Mouse (Mus musculus): ENCODE data around the gene Gm20765. TPM values are rescaled to one million over a fixed set of nuclear protein-coding genes. Genes with fewer than 3 reads are reported as not detected.
"Not testable (repeated sequence)": the region's sequence is repeated elsewhere in the genome, so short reads cannot be mapped to it uniquely, and the experiment has no call there.

The Gm20765 gene
- polyA plus RNA-seq (2011; ENCODE audit: insufficient read depth, insufficient read length, low replicate concordance, missing spikeins): not detected in 2 replicates

- H3K27ac ChIP-seq (ENCODE audit: control insufficient read depth, insufficient read depth, low read depth, low read length, poor library complexity); H3K4me3 ChIP-seq (replicated peaks; ENCODE audit: control insufficient read depth, low read depth, low read length); H3K4me1 ChIP-seq (ENCODE audit: control insufficient read depth, insufficient read depth, low read length): not testable (repeated sequence)
- WGBS: no CpG with 5 or more reads among the region's 3 CpGs
These were observed at the start of gene Gm20765 for GRCm38 (mm10) chr10:104185233-104185632. Gene Gm20765 (plus strand): TSS chr10:104185533.

- WGBS: no CpG with 5 or more reads among the region's 3 CpGs
These were observed 42.6 kb upstream of the Gm20765 start, which contains the start of gene Gm21293 for GRCm38 (mm10) chr10:104142687-104143086. Gene Gm21293 (plus strand): TSS chr10:104142987.

GRCm38 (mm10) chr10:104151197-104151596 lies 34.1 kb upstream of the Gm20765 start, which contains the start of gene Gm6763:
Gene Gm6763 (plus strand): TSS chr10:104151497.
- not testable (repeated sequence) for H3K27ac ChIP-seq (ENCODE audit: control insufficient read depth, insufficient read depth, low read depth, low read length, poor library complexity); H3K4me1 ChIP-seq (ENCODE audit: control insufficient read depth, insufficient read depth, low read length); H3K4me3 ChIP-seq (replicated peaks; ENCODE audit: control insufficient read depth, low read depth, low read length)
- no CpG with 5 or more reads among the region's 3 CpGs for WGBS

More at GRCm38 (mm10) chr10:104142687-104143086, 42.6 kb upstream of the Gm20765 start, which contains the start of gene Gm21293:
- not testable (repeated sequence) for H3K4me1 ChIP-seq (ENCODE audit: control insufficient read depth, insufficient read depth, low read length); H3K4me3 ChIP-seq (replicated peaks; ENCODE audit: control insufficient read depth, low read depth, low read length); H3K27ac ChIP-seq (ENCODE audit: control insufficient read depth, insufficient read depth, low read depth, low read length, poor library complexity)

GRCm38 (mm10) chr10:104159706-104160105 lies 25.6 kb upstream of the Gm20765 start, which contains the start of gene Gm8764:
Gene Gm8764 (plus strand): TSS chr10:104160006.
- H3K4me1 ChIP-seq (ENCODE audit: control insufficient read depth, insufficient read depth, low read length); H3K4me3 ChIP-seq (replicated peaks; ENCODE audit: control insufficient read depth, low read depth, low read length); H3K27ac ChIP-seq (ENCODE audit: control insufficient read depth, insufficient read depth, low read depth, low read length, poor library complexity): not testable (repeated sequence)
- WGBS: no CpG with 5 or more reads among the region's 3 CpGs

GRCm38 (mm10) chr10:104168215-104168614 lies 17.1 kb upstream of the Gm20765 start, which contains the start of gene Gm21304:
Gene Gm21304 (plus strand): TSS chr10:104168515.
- H3K4me3 ChIP-seq (replicated peaks; ENCODE audit: control insufficient read depth, low read depth, low read length): not testable (repeated sequence)
- WGBS: no CpG with 5 or more reads among the region's 3 CpGs

GRCm38 (mm10) chr10:104176724-104177123 lies 8.6 kb upstream of the Gm20765 start, which contains the start of gene Gm21312:
Gene Gm21312 (plus strand): TSS chr10:104177024.
- H3K27ac ChIP-seq (ENCODE audit: control insufficient read depth, insufficient read depth, low read depth, low read length, poor library complexity); H3K4me1 ChIP-seq (ENCODE audit: control insufficient read depth, insufficient read depth, low read length); H3K4me3 ChIP-seq (replicated peaks; ENCODE audit: control insufficient read depth, low read depth, low read length): not testable (repeated sequence)
- no CpG with 5 or more reads among the region's 3 CpGs for WGBS

More at GRCm38 (mm10) chr10:104168215-104168614, 17.1 kb upstream of the Gm20765 start, which contains the start of gene Gm21304:
- not testable (repeated sequence) for H3K27ac ChIP-seq (ENCODE audit: control insufficient read depth, insufficient read depth, low read depth, low read length, poor library complexity); H3K4me1 ChIP-seq (ENCODE audit: control insufficient read depth, insufficient read depth, low read length)

GRCm38 (mm10) chr10:104193742-104194141 lies 8.4 kb downstream of the Gm20765 start, which contains the start of gene Gm4340:
Gene Gm4340 (plus strand): TSS chr10:104194042.
- H3K4me1 ChIP-seq (ENCODE audit: control insufficient read depth, insufficient read depth, low read length); H3K27ac ChIP-seq (ENCODE audit: control insufficient read depth, insufficient read depth, low read depth, low read length, poor library complexity); H3K4me3 ChIP-seq (replicated peaks; ENCODE audit: control insufficient read depth, low read depth, low read length): not testable (repeated sequence)
- no CpG with 5 or more reads among the region's 3 CpGs for WGBS

GRCm38 (mm10) chr10:104209655-104210054 lies 24.3 kb downstream of the Gm20765 start:
- no peak for TF ChIP-seq POLR2A (IDR thresholded peaks at IDR 0.05; ENCODE audit: borderline replicate concordance, control insufficient read depth, low read depth, low read length)
- no peak for TF ChIP-seq CTCF (IDR thresholded peaks at IDR 0.05; ENCODE audit: control insufficient read depth, insufficient read depth, low read length)
- Histone ChIP-seq H3K27ac (ENCODE audit: control insufficient read depth, insufficient read depth, low read depth, low read length, poor library complexity) (no peak overlapping the region), H3K4me1 (ENCODE audit: control insufficient read depth, insufficient read depth, low read length) (no peaks in the 10 kb centered on the region), H3K4me3 (replicated peaks; ENCODE audit: control insufficient read depth, low read depth, low read length) (no peak overlapping the region)
- WGBS: 58% methylated on average over 1 of the region's 1 CpGs

- TF ChIP-seq CTCF (IDR thresholded peaks at IDR 0.05; ENCODE audit: control insufficient read depth, insufficient read depth, low read length): no peak
- no peak for TF ChIP-seq POLR2A (IDR thresholded peaks at IDR 0.05; ENCODE audit: borderline replicate concordance, control insufficient read depth, low read depth, low read length)
- 78% methylated on average over 3 of the region's 3 CpGs for WGBS
These were observed 25.1 kb downstream of the Gm20765 start for GRCm38 (mm10) chr10:104210268-104210990.

More at GRCm38 (mm10) chr10:104210268-104210990, 25.1 kb downstream of the Gm20765 start:
- no peak overlapping the region for H3K27ac ChIP-seq (ENCODE audit: control insufficient read depth, insufficient read depth, low read depth, low read length, poor library complexity)
- H3K4me3 ChIP-seq (replicated peaks; ENCODE audit: control insufficient read depth, low read depth, low read length): no peak overlapping the region
- no peaks in the 10 kb centered on the region for H3K4me1 ChIP-seq (ENCODE audit: control insufficient read depth, insufficient read depth, low read length)
